Mouse (Mus musculus) hindbrain, embryonic 14.5 days (tissue): ENCODE results near the gene Tmem246. TPM values are rescaled to one million over a fixed set of nuclear protein-coding genes. Genes with fewer than 3 reads are reported as not detected.

ENCODE experiments used
- ATAC-seq: fragments of 200-750 bp; cut with Nextera tagmentation; 2 replicates; pipeline ENCODE4 v1.8.0; 2017; ENCODE audit warnings: moderate number of reproducible peaks, mild to moderate bottlenecking, moderate TSS enrichment, moderate library complexity; ENCODE audit not compliant: low FRiP score
- DNase-seq: peaks from one replicate; pipeline ENCODE4 v3.0.0-alpha.2; 2015; ENCODE audit warnings: low spot score
- H3K27ac ChIP-seq: fragments of 300-500 bp; sonication (generic); 2 replicates; pipeline ENCODE4 v1.5.1; 2014; ENCODE audit warnings: mild to moderate bottlenecking, moderate library complexity
- H3K27me3 ChIP-seq: fragments of 300-500 bp; sonication (generic); 2 replicates; pipeline ENCODE4 v1.6.1; 2014; ENCODE audit warnings: mild to moderate bottlenecking, low read length, mixed read lengths; ENCODE audit not compliant: control insufficient read depth, insufficient read depth
- H3K36me3 ChIP-seq: fragments of 300-500 bp; sonication (generic); replicated peaks from 2 replicates; pipeline ENCODE4 v1.6.1; 2014; ENCODE audit not compliant: control insufficient read depth, insufficient read depth
- H3K4me1 ChIP-seq: fragments of 300-500 bp; sonication (generic); replicated peaks from 2 replicates; pipeline ENCODE4 v1.6.1; 2014; ENCODE audit warnings: antibody characterized with exemption, low read length, mixed read lengths; ENCODE audit not compliant: control insufficient read depth, insufficient read depth
- H3K4me2 ChIP-seq: fragments of 300-500 bp; sonication (generic); replicated peaks from 2 replicates; pipeline ENCODE4 v1.6.1; 2014; ENCODE audit warnings: mild to moderate bottlenecking, moderate library complexity
- H3K4me3 ChIP-seq: fragments of 300-500 bp; sonication (generic); replicated peaks from 2 replicates; pipeline ENCODE4 v1.5.1; 2014; ENCODE audit warnings: mild to moderate bottlenecking, low read length
- H3K9ac ChIP-seq: fragments of 300-500 bp; sonication (generic); 2 replicates; pipeline ENCODE4 v1.6.1; 2014
- H3K9me3 ChIP-seq: fragments of 300-500 bp; sonication (generic); 2 replicates; pipeline ENCODE4 v1.6.1; 2016; ENCODE audit warnings: low read length; ENCODE audit not compliant: control insufficient read depth
- WGBS: fragments of 180-500 bp; shearing (Covaris S2); extraction: QIAGEN DNeasy Blood & Tissue Kit; methylation state at CpG from one replicate; pipeline ENCODE4 v1.1.7; 2014; 5-methylcytosine and 5-hydroxymethylcytosine counted together
- polyA plus RNA-seq: library from polyadenylated mRNA; unstranded; fragments of >200 nt; fragmentation: Nextera tagmentation; extraction: Ambion mirVana; gene quantifications from 2 replicates; pipeline ENCODE4 v1.2.1, GENCODE M21; 2014

Tmem246 gene
- polyA plus RNA-seq, 1 experiment from 2014 or later: 116 TPM

- Histone ChIP-seq H3K36me3 (no peaks in the 10 kb centered on the region), H3K9ac (no peak within 1 kb of the TSS), H3K27ac (no peak within 1 kb of the TSS), H3K4me3 (no peak within 1 kb of the TSS), H3K4me1 (no peaks in the 10 kb centered on the region), H3K9me3 (no peaks in the 10 kb centered on the region), H3K4me2 (no peak within 1 kb of the TSS), H3K27me3 (no peaks in the 10 kb centered on the region)
- DNase-seq: no peak
- ATAC-seq: no peak
- 72% methylated on average over 3 of the region's 3 CpGs for WGBS
Measured at GRCm38 (mm10) chr4:49549383-49549782, 48.3 kb downstream of the Tmem246 start, which contains the start of gene Aldob. TSS of gene Aldob (minus strand) at chr4:49549546.

- no peaks in the 10 kb centered on the region for H3K4me1 ChIP-seq
- H3K4me3 ChIP-seq: no peak overlapping the region
- H3K27me3 ChIP-seq: no peaks in the 10 kb centered on the region
- no peak overlapping the region for H3K27ac ChIP-seq
- H3K9me3 ChIP-seq: no peaks in the 10 kb centered on the region
- DNase-seq (no peak), ATAC-seq (no peak)
- H3K9ac ChIP-seq: no peak overlapping the region
- no peak overlapping the region for H3K4me2 ChIP-seq
- 89% methylated on average over 7 of the region's 7 CpGs for WGBS
- H3K36me3 ChIP-seq: no peaks in the 10 kb centered on the region
Measured at GRCm38 (mm10) chr4:49547544-49548219, 50.0 kb downstream of the Tmem246 start.

- Histone ChIP-seq H3K4me3 (no peak overlapping the region), H3K27ac (no peak overlapping the region), H3K4me1 (no peaks in the 10 kb centered on the region), H3K9ac (no peak overlapping the region), H3K36me3 (no peaks in the 10 kb centered on the region), H3K4me2 (no peak overlapping the region), H3K27me3 (no peaks in the 10 kb centered on the region), H3K9me3 (no peaks in the 10 kb centered on the region)
- 77% methylated on average over 6 of the region's 6 CpGs for WGBS
- no peak for ATAC-seq
- no peak for DNase-seq
Measured at GRCm38 (mm10) chr4:49546873-49547543, 50.7 kb downstream of the Tmem246 start.

- Histone ChIP-seq H3K9ac (no peak overlapping the region), H3K9me3 (no peaks in the 10 kb centered on the region), H3K4me2 (no peak overlapping the region), H3K36me3 (no peaks in the 10 kb centered on the region), H3K27me3 (no peaks in the 10 kb centered on the region), H3K4me3 (no peak overlapping the region), H3K27ac (no peak overlapping the region), H3K4me1 (no peaks in the 10 kb centered on the region)
- no peak for DNase-seq
- ATAC-seq: no peak
- WGBS: 87% methylated on average over 2 of the region's 2 CpGs
Measured at GRCm38 (mm10) chr4:49546026-49546425, 51.6 kb downstream of the Tmem246 start.

- WGBS: 78% methylated on average over 3 of the region's 3 CpGs
- no peaks in the 10 kb centered on the region for H3K36me3 ChIP-seq
- ATAC-seq: no peak
Measured at GRCm38 (mm10) chr4:49540966-49541365, 56.7 kb downstream of the Tmem246 start.

GRCm38 (mm10) chr4:49539665-49540064 is 58.0 kb downstream of the Tmem246 start:
- WGBS: 74% methylated on average over 6 of the region's 6 CpGs
- no peaks in the 10 kb centered on the region for H3K27me3 ChIP-seq
- H3K4me3 ChIP-seq: no peak overlapping the region
- H3K4me2 ChIP-seq: no peak overlapping the region
- no peak for ATAC-seq
- no peaks in the 10 kb centered on the region for H3K9me3 ChIP-seq
- no peaks in the 10 kb centered on the region for H3K4me1 ChIP-seq
- H3K9ac ChIP-seq: no peak overlapping the region
- no peak for DNase-seq
- H3K36me3 ChIP-seq: no peaks in the 10 kb centered on the region
- no peak overlapping the region for H3K27ac ChIP-seq

More at GRCm38 (mm10) chr4:49540966-49541365, 56.7 kb downstream of the Tmem246 start:
- no peak for DNase-seq
- no peaks in the 10 kb centered on the region for H3K4me1 ChIP-seq
- no peaks in the 10 kb centered on the region for H3K9me3 ChIP-seq
- no peak overlapping the region for H3K4me3 ChIP-seq
- no peaks in the 10 kb centered on the region for H3K27me3 ChIP-seq
- no peak overlapping the region for H3K9ac ChIP-seq
- H3K27ac ChIP-seq: no peak overlapping the region
- no peak overlapping the region for H3K4me2 ChIP-seq

- Histone ChIP-seq H3K36me3 (peaks cover 16% of the 10 kb centered on the region), H3K27ac (no peak overlapping the region), H3K9ac (no peak overlapping the region), H3K4me2 (no peak overlapping the region), H3K4me1 (no peaks in the 10 kb centered on the region), H3K27me3 (no peaks in the 10 kb centered on the region), H3K9me3 (no peaks in the 10 kb centered on the region), H3K4me3 (no peak overlapping the region)
- DNase-seq (no peak), ATAC-seq (no peak)
- 92% methylated on average over 4 of the region's 4 CpGs for WGBS
Measured at GRCm38 (mm10) chr4:49536671-49537070, 61.0 kb downstream of the Tmem246 start.

GRCm38 (mm10) chr4:49535675-49536294 is 61.9 kb downstream of the Tmem246 start:
- H3K27me3 ChIP-seq: no peaks in the 10 kb centered on the region
- ATAC-seq (no peak), DNase-seq (no peak)
- 96% methylated on average over 4 of the region's 4 CpGs for WGBS
- H3K4me1 ChIP-seq: no peaks in the 10 kb centered on the region
- no peak overlapping the region for H3K4me2 ChIP-seq
- H3K4me3 ChIP-seq: no peak overlapping the region
- no peak overlapping the region for H3K27ac ChIP-seq
- no peak overlapping the region for H3K9ac ChIP-seq
- peaks cover 22% of the 10 kb centered on the region for H3K36me3 ChIP-seq
- peaks cover 1% of the 10 kb centered on the region; the same call in 1 of the 2 replicates for H3K9me3 ChIP-seq

- H3K4me1 ChIP-seq: no peaks in the 10 kb centered on the region
- ATAC-seq: no peak
- H3K27me3 ChIP-seq: no peaks in the 10 kb centered on the region
- WGBS: 93% methylated on average over 3 of the region's 3 CpGs
- H3K4me2 ChIP-seq: no peak overlapping the region
- no peak overlapping the region for H3K4me3 ChIP-seq
- peaks cover 9% of the 10 kb centered on the region for H3K9me3 ChIP-seq
- H3K36me3 ChIP-seq: peaks cover 29% of the 10 kb centered on the region
- DNase-seq: no peak
- no peak overlapping the region for H3K27ac ChIP-seq
- H3K9ac ChIP-seq: no peak overlapping the region
Measured at GRCm38 (mm10) chr4:49535036-49535435, 62.6 kb downstream of the Tmem246 start.
